Mouse (Mus musculus): ENCODE results near the gene Cplx3. TPM values are rescaled to one million over a fixed set of nuclear protein-coding genes. Genes with fewer than 3 reads are reported as not detected.

Cplx3 gene
- polyA plus RNA-seq, 2 experiments: not detected

- Histone ChIP-seq H3K27me3 (ENCODE audit: control insufficient read depth, insufficient read depth, low read length) (no peaks in the 10 kb centered on the region), H3K4me2 (ENCODE audit: low read depth) (peak overlapping the region; percentile 99; the same call in 1 of the 2 replicates), H3K9ac (replicated peaks) (peak overlapping the region; percentile 27; the same call in 1 of the 2 replicates), H3K4me3 (ENCODE audit: insufficient read depth in 1 of 2, low read depth in 2 of 2, low read length in 2 of 2) (no peak overlapping the region), H3K27ac (peak overlapping the region; percentile 44), H3K4me1 (replicated peaks; ENCODE audit: control insufficient read depth in 2 of 2, insufficient read depth in 2 of 2, low read length in 1 of 2) (peaks cover 71 to 81% of the 10 kb centered on the region in 2 experiments), H3K9me3 (ENCODE audit: control insufficient read depth, low read length) (no peaks in the 10 kb centered on the region), H3K36me3 (replicated peaks; ENCODE audit: control insufficient read depth, insufficient read depth, low read depth) (no peaks in the 10 kb centered on the region)
- ATAC-seq (ENCODE audit: insufficient read depth) (no peak), DNase-seq (ENCODE audit: low read depth in 3 of 3, low spot score in 3 of 3) (no peak)
- no peak for TF ChIP-seq EP300 (IDR thresholded peaks at IDR 0.05; ENCODE audit: low read depth)
- TF ChIP-seq CTCF (IDR thresholded peaks at IDR 0.05; ENCODE audit: low read depth): no peak
- 58% methylated on average over 13 of the region's 13 CpGs for WGBS (ENCODE audit: insufficient replicate concordance)
These were observed 35.9 kb upstream of the Cplx3 start for GRCm38 (mm10) chr9:57641775-57642550.

GRCm38 (mm10) chr9:57641022-57641421, 34.9 kb upstream of the Cplx3 start:
- H3K27ac ChIP-seq: peak overlapping the region; percentile 52
- ATAC-seq (ENCODE audit: insufficient read depth): no peak
- H3K4me2 ChIP-seq (ENCODE audit: low read depth): peak overlapping the region; percentile 75
- no peaks in the 10 kb centered on the region for H3K9me3 ChIP-seq (ENCODE audit: control insufficient read depth, low read length)
- H3K9ac ChIP-seq (replicated peaks): peak overlapping the region; percentile 47
- H3K4me3 ChIP-seq (ENCODE audit: insufficient read depth in 1 of 2, low read depth in 2 of 2, low read length in 2 of 2): no peak overlapping the region
- no peak for DNase-seq (ENCODE audit: low read depth in 3 of 3, low spot score in 3 of 3)
- H3K4me1 ChIP-seq (replicated peaks; ENCODE audit: control insufficient read depth in 2 of 2, insufficient read depth in 2 of 2, low read length in 1 of 2): peaks cover 68 to 75% of the 10 kb centered on the region in 2 experiments
- no peak for TF ChIP-seq EP300 (IDR thresholded peaks at IDR 0.05; ENCODE audit: low read depth)
- no peak for TF ChIP-seq CTCF (IDR thresholded peaks at IDR 0.05; ENCODE audit: low read depth)
- WGBS (ENCODE audit: insufficient replicate concordance): 67% methylated on average over 1 of the region's 1 CpGs
- H3K36me3 ChIP-seq (replicated peaks; ENCODE audit: control insufficient read depth, insufficient read depth, low read depth): no peaks in the 10 kb centered on the region
- H3K27me3 ChIP-seq (ENCODE audit: control insufficient read depth, insufficient read depth, low read length): no peaks in the 10 kb centered on the region

GRCm38 (mm10) chr9:57640384-57640783, 34.3 kb upstream of the Cplx3 start:
- no peaks in the 10 kb centered on the region for H3K36me3 ChIP-seq (replicated peaks; ENCODE audit: control insufficient read depth, insufficient read depth, low read depth)
- TF ChIP-seq CTCF (IDR thresholded peaks at IDR 0.05; ENCODE audit: low read depth): no peak
- H3K9me3 ChIP-seq (ENCODE audit: control insufficient read depth, low read length): no peaks in the 10 kb centered on the region
- peak overlapping the region; percentile 75 for H3K4me2 ChIP-seq (ENCODE audit: low read depth)
- no peaks in the 10 kb centered on the region for H3K27me3 ChIP-seq (ENCODE audit: control insufficient read depth, insufficient read depth, low read length)
- peak overlapping the region; percentile 34 to 38 for H3K4me3 ChIP-seq (ENCODE audit: insufficient read depth in 1 of 2, low read depth in 2 of 2, low read length in 2 of 2)
- ATAC-seq (ENCODE audit: insufficient read depth) (peak; percentile 37), DNase-seq (ENCODE audit: low read depth in 3 of 3, low spot score in 3 of 3) (peak in 1 of 3 experiments; percentile 50)
- peak overlapping the region; percentile 52 for H3K27ac ChIP-seq
- H3K4me1 ChIP-seq (replicated peaks; ENCODE audit: control insufficient read depth in 2 of 2, insufficient read depth in 2 of 2, low read length in 1 of 2): peaks cover 68 to 71% of the 10 kb centered on the region in 2 experiments
- WGBS (ENCODE audit: insufficient replicate concordance): under 1% methylated on average over 15 of the region's 15 CpGs
- H3K9ac ChIP-seq (replicated peaks): peak overlapping the region; percentile 47

- H3K27me3 ChIP-seq (ENCODE audit: control insufficient read depth, insufficient read depth, low read length): no peaks in the 10 kb centered on the region
- H3K36me3 ChIP-seq (replicated peaks; ENCODE audit: control insufficient read depth, insufficient read depth, low read depth): no peaks in the 10 kb centered on the region
- H3K4me3 ChIP-seq (ENCODE audit: insufficient read depth in 1 of 2, low read depth in 2 of 2, low read length in 2 of 2): peak overlapping the region; percentile 34 to 38; a peak in 3 of 4 replicates
- DNase-seq (ENCODE audit: low read depth in 3 of 3, low spot score in 3 of 3): no peak
- peak overlapping the region; percentile 47 for H3K9ac ChIP-seq (replicated peaks)
- no peaks in the 10 kb centered on the region for H3K9me3 ChIP-seq (ENCODE audit: control insufficient read depth, low read length)
- H3K4me2 ChIP-seq (ENCODE audit: low read depth): peak overlapping the region; percentile 75
- whole genome bisulfite sequencing (ENCODE audit: insufficient replicate concordance): 42% methylated on average over 5 of the region's 5 CpGs
- H3K4me1 ChIP-seq (replicated peaks; ENCODE audit: control insufficient read depth in 2 of 2, insufficient read depth in 2 of 2, low read length in 1 of 2): peaks cover 68 to 71% of the 10 kb centered on the region in 2 experiments
- ATAC-seq (ENCODE audit: insufficient read depth): no peak
- H3K27ac ChIP-seq: peak overlapping the region; percentile 52
- TF ChIP-seq EP300 (IDR thresholded peaks at IDR 0.05; ENCODE audit: low read depth) (no peak), CTCF (IDR thresholded peaks at IDR 0.05; ENCODE audit: low read depth) (no peak)
These were observed 33.7 kb upstream of the Cplx3 start for GRCm38 (mm10) chr9:57639661-57640328.
